Mouse (Mus musculus) embryonic fibroblast, embryonic 13.5 days (primary cell): ENCODE results near the gene Ly86.

Experiments
- CTCF ChIP-seq: IDR thresholded peaks from 2 replicates; pipeline ENCODE4 v1.5.1; 2011; ENCODE audit warnings: mild to moderate bottlenecking, control low read depth, low read length, moderate library complexity, borderline replicate concordance; ENCODE audit not compliant: insufficient read depth
- POLR2A ChIP-seq: IDR thresholded peaks from 2 replicates; pipeline ENCODE4 v1.6.1; 2011; ENCODE audit warnings: low read depth, mild to moderate bottlenecking, control low read depth, low read length, moderate library complexity

- TF ChIP-seq CTCF, result no peak
- no peak for TF ChIP-seq POLR2A
Observed at GRCm38 (mm10) chr13:37388222-37389202, 43.5 kb downstream of the Ly86 start.
